Mouse (Mus musculus): ENCODE results near the gene Papln.

Papln gene

GRCm38 (mm10) chr12:83768235-83768899, 4.9 kb downstream of the Papln start:
- DNase-seq (ENCODE audit: low spot score), result no peak

- DNase-seq (ENCODE audit: low spot score), result peak; percentile 49
Measured at GRCm38 (mm10) chr12:83770418-83771256, 7.2 kb downstream of the Papln start.

- DNase-seq (ENCODE audit: low spot score), result no peak
Measured at GRCm38 (mm10) chr12:83775621-83776020, 12.2 kb downstream of the Papln start.

GRCm38 (mm10) chr12:83776766-83777165, 13.3 kb downstream of the Papln start:
- DNase-seq (ENCODE audit: low spot score), result no peak

GRCm38 (mm10) chr12:83780181-83780580, 16.7 kb downstream of the Papln start:
- no peak for DNase-seq (ENCODE audit: low spot score)

- no peak for DNase-seq (ENCODE audit: low spot score)
Measured at GRCm38 (mm10) chr12:83781204-83781603, 17.8 kb downstream of the Papln start.

GRCm38 (mm10) chr12:83781640-83782278, 18.3 kb downstream of the Papln start:
- DNase-seq (ENCODE audit: low spot score), result no peak

GRCm38 (mm10) chr12:83782669-83783068, 19.2 kb downstream of the Papln start:
- no peak for DNase-seq (ENCODE audit: low spot score)

GRCm38 (mm10) chr12:83785305-83785704, 21.9 kb downstream of the Papln start:
- no peak for DNase-seq (ENCODE audit: low spot score)

- no peak for DNase-seq (ENCODE audit: low spot score)
Measured at GRCm38 (mm10) chr12:83789051-83789780, 25.8 kb downstream of the Papln start.

- no peak for DNase-seq (ENCODE audit: low spot score)
Measured at GRCm38 (mm10) chr12:83789781-83790140, 26.3 kb downstream of the Papln start.

- no peak for DNase-seq (ENCODE audit: low spot score)
Measured at GRCm38 (mm10) chr12:83790749-83791148, 27.3 kb downstream of the Papln start.

GRCm38 (mm10) chr12:83791737-83792136, 28.3 kb downstream of the Papln start:
- no peak for DNase-seq (ENCODE audit: low spot score)

GRCm38 (mm10) chr12:83792706-83793410, 29.4 kb downstream of the Papln start:
- DNase-seq (ENCODE audit: low spot score), result no peak

GRCm38 (mm10) chr12:83795051-83795450, 31.6 kb downstream of the Papln start:
- DNase-seq (ENCODE audit: low spot score), result no peak

- no peak for DNase-seq (ENCODE audit: low spot score)
Measured at GRCm38 (mm10) chr12:83795586-83795985, 32.2 kb downstream of the Papln start.

GRCm38 (mm10) chr12:83798313-83798712, 34.9 kb downstream of the Papln start:
- no peak for DNase-seq (ENCODE audit: low spot score)

- DNase-seq (ENCODE audit: low spot score), result no peak
Measured at GRCm38 (mm10) chr12:83800943-83801342, 37.5 kb downstream of the Papln start.

GRCm38 (mm10) chr12:83803641-83804040, 40.2 kb downstream of the Papln start:
- DNase-seq (ENCODE audit: low spot score), result no peak

- DNase-seq (ENCODE audit: low spot score), result no peak
Measured at GRCm38 (mm10) chr12:83811901-83812300, 48.5 kb downstream of the Papln start.

GRCm38 (mm10) chr12:83816616-83817015, 53.2 kb downstream of the Papln start:
- no peak for DNase-seq (ENCODE audit: low spot score)

GRCm38 (mm10) chr12:83830424-83830823, 67.0 kb downstream of the Papln start:
- DNase-seq (ENCODE audit: low spot score), result no peak
